Mouse (Mus musculus): ENCODE measurements at regions not wholly inside any gene's neighbourhood (a gene's known extent, or its start where the extent isn't known, plus 50 kb on each side); places are given as distances from the start of the nearest gene placed in this dataset.
A peak's percentile ranks its signal among the peaks of the same experiment; 100 is the strongest.

DNA sequence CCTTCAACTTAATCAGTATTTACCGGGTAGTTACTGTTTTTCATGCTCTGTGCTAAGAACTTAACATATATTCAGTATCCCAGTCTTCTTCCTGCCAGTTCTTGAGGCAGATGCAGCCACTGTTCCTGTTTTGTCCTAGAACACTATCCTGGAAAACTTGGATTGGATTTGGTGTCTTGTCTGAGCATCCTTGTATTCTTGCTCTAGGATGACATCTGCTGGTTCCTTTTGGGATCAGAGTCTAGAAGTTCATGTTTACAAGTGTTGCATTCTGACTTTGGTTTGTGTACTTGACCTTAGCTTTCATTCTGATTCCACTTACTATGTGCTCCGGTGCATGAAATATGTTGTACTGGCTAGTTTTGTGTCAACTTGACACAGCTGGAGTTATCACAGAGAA lies 55.4 kb downstream of the Cldn34b3 start:
- intact Hi-C loops (cut with DNase I), result no loop called here
- Histone ChIP-seq H3K4me3 (no peak overlapping the region), H3K27ac (no peak overlapping the region)
- peak; percentile 41 for TF ChIP-seq CTCF (IDR thresholded peaks at IDR 0.05)
- no peak for DNase-seq (ENCODE audit: extremely low spot score in 1 of 2, low spot score in 2 of 2)

Measured in left cerebral cortex, adult 2 months (tissue).